Mouse (Mus musculus) layer of hippocampus, postnatal 36 days (tissue): Measurements from ENCODE around the gene Aire. TPM values are rescaled to one million over a fixed set of nuclear protein-coding genes. Genes with fewer than 3 reads are reported as not detected.
A peak's percentile ranks its signal among the peaks of the same experiment; 100 is the strongest.

ENCODE experiments used
- DNase-seq, 2 experiments: peaks; one replicate each; pipeline ENCODE4 v3.0.0; 2022
- total RNA-seq, 2 experiments: library from RNA; stranded (reverse); gene quantifications; 2 replicates each; pipeline ENCODE4 v1.2.3; 2021

The Aire gene
- total RNA-seq, 2 experiments from 2014 or later: 0.28 to 0.77 TPM

GRCm38 (mm10) chr10:78008169-78008568 is 35.2 kb downstream of the Aire start:
- DNase-seq: no peak

GRCm38 (mm10) chr10:78007203-78007602 is 36.2 kb downstream of the Aire start:
- no peak for DNase-seq

DNA sequence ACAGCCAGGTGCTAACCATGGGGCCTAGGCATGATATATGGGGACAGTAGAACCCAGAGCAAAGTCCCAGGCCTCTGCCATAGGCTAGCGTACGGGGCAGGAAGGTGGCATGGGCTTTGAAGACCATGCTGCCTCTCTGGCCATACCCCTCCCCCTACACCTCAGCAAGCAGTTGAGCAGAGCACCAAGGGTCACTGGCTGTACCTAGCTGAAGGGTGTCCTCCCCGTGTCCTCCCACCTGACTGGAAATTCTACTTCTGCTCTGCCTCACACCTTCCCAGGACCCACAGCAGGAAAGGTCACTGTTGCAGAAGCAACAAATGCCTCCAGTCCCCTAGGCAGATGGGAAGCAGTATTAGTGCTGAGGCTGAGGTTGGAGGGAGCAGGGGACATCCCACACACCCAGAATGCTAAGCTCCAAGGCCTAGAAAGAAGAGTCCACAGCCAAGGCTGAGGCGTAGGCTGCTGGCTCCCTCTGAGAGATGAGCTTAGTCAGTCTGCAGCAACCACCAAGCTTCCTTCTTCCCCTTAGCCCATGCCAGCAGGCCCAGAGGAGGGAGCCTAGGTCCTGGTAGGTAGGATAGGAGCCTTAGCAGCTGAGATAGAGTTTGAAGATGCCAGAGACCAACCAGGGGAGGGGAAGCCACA is 37.5 kb downstream of the Aire start:
- DNase-seq: no peak

GRCm38 (mm10) chr10:78004479-78005100 is 38.8 kb downstream of the Aire start:
- DNase-seq: peak in 1 of 2 experiments; percentile 55

- DNase-seq: no peak
These were observed 41.1 kb downstream of the Aire start for GRCm38 (mm10) chr10:78002316-78002715.

DNA sequence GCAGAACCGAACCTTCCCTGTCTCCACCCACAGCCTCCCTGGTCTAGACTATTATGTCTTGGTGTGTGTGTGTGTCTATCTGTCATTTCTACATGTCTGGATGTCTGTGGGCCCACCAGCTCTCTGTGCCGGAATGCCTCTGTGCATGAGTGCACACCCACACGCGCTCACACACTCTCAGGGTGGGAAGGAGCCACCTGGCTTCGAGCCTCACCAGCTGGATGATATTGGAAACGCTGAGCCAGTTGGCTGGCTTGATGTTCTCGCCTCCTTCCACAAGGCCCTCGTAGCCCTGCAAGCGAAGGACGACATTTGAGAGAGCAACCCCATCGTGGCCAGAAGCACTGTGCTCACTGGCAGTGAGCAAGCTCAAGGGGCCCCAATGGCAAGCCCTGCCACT is 41.6 kb downstream of the Aire start:
- peak; percentile 87 to 88 for DNase-seq

DNA sequence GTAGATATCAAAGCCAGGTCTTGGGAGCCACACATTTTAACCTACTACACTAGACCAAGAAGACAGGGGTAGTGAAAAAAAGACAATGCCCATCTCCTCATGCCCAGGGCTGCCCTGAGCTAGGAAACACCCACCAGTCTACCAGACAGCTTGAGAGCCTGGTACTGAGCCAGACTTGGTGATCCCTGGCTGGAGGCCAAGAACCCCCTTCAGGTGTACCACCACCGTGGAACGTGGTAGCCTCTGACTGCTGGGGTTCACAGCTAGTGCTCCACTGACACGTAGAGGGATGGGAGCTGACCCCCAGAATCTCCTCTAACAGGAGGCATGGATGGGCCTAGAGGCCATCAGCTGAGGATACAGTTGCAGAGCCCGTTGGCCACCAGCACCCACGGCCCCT is 43.2 kb downstream of the Aire start:
- DNase-seq: no peak

DNA sequence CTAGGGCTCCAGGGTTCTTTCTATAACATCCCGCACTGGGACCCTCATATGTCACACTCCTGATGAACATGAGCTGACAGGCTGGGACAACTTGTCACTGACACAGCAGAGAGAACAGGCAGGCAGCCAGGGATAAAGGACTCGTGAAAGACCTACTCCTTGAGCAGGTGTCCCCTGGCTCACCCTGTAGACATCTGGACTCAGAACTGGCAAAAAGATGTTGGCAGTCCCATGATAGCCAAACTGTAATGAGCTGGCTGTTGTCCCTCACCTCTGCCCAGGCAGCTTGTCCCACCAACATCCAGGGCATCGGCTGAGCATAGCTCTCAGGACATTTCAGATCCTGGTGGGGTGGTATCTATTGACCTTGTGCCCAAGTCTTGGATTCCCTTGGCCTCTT is 47.8 kb downstream of the Aire start:
- no peak for DNase-seq

DNA sequence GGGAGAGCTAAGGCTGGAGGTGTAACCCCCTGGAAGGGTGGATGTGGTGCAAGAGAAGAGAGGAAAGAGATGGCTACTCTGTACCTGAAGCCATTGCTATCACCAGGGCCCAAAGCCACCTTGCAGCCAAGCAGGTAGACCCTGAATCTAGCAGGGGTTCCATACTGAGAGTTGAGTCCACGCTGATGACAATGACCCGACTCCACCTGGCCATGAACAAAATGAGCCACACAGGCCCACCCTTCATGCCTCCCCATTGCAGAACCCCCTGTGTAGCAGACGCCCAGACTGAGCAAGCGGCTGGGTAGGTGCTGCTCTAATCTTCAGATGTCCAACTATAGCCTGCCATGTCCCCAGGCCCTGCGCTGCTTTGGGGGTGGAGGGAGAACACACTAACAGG is 57.6 kb downstream of the Aire start:
- no peak for DNase-seq

- peak; percentile 63 to 69 for DNase-seq
These were observed 58.8 kb downstream of the Aire start for GRCm38 (mm10) chr10:77984660-77985059.

Other genes starting within 250 kb of the Aire start
- not detected for gene Gm9639, start 248.5 kb downstream of the Aire start, total RNA-seq
- not detected for gene Gm19668, start 244.5 kb downstream of the Aire start, total RNA-seq
- not detected for gene Gm9507, start 231.8 kb downstream of the Aire start, total RNA-seq
- not detected for gene Gm2696, start 228.9 kb downstream of the Aire start, total RNA-seq
- gene Krtap10-4, start 216.5 kb downstream of the Aire start, total RNA-seq: not detected
- not detected for gene Krtap10-10, start 207.7 kb downstream of the Aire start, total RNA-seq
- gene Gm36176, start 196.8 kb downstream of the Aire start, total RNA-seq: not detected
- gene Gm10318, start 190.8 kb downstream of the Aire start, total RNA-seq: not detected
- not detected for gene Gm3285, start 181.6 kb downstream of the Aire start, total RNA-seq
- 1 to 10 TPM; 3.8 to 4.7 TPM for gene Lrrc3, start 141.1 kb downstream of the Aire start, total RNA-seq
- gene Trpm2, start 73.0 kb downstream of the Aire start, total RNA-seq: 10 to 100 TPM; 30.3 to 40.0 TPM
- 10 to 100 TPM; 34.6 to 37.4 TPM for gene 1810043G02Rik, start 65.1 kb downstream of the Aire start, total RNA-seq
- gene Pfkl, start 33.5 kb downstream of the Aire start, total RNA-seq: 100 to 1,000 TPM; 201 to 209 TPM
- gene Dnmt3l, start 1.7 kb downstream of the Aire start, total RNA-seq: under 1 TPM in 1 of 2 experiments, not detected in 1; 0.65 TPM
- 1 to 10 TPM; 8.0 to 8.4 TPM for gene Icosl, start 25.7 kb upstream of the Aire start, total RNA-seq
- gene D10Jhu81e, start 126.2 kb upstream of the Aire start, total RNA-seq: 100 to 1,000 TPM; 120 to 129 TPM
- gene Pwp2, start 141.5 kb upstream of the Aire start, total RNA-seq: 10 to 100 TPM; 20.8 to 21.3 TPM
- gene Trappc10, start 201.0 kb upstream of the Aire start, total RNA-seq: 10 to 100 TPM; 75.6 to 79.0 TPM